Mouse (Mus musculus): ENCODE data around the gene Gm45711.

- 0 out of 2 replicates have a peak, but pooled peaks have one; percentile 5 for TF ChIP-seq EP300 (IDR thresholded peaks at IDR 0.05; ENCODE audit: insufficient read depth, low read depth, low read length)
- TF ChIP-seq CTCF (IDR thresholded peaks at IDR 0.05; ENCODE audit: low read depth, low read length) = no peak
- TF ChIP-seq POLR2A (IDR thresholded peaks at IDR 0.05; ENCODE audit: insufficient read depth, low read length) = peak; percentile 96
Observed at GRCm38 (mm10) chr8:104250439-104251367, 59.2 kb downstream of the Gm45711 start, which contains the start of gene Cklf.
